In the genomic region with DNA sequence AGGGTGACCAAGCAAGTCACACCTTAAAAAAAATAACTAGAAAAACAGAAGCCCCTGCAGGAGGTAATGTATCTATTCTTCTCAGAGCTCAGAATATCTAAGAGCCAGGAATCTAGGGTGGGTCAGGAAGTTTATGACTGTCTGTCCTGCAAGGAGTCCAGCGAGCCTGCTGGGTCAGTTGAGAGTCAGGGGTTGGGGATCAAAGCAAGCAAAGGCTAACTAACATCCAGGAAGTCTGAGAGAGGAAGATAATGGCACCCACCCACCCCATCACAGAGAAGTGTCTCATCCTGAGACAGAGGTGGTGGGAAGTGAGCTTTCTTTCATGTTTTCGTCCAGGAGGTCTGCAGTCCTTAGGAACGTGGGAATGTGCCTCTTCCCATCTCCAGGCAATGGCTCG, we compare ENCODE assay signal across 23 mouse cellular contexts.
"Had no signal": no experiment of that assay in that cellular context is flagged by ENCODE, and none has a peak within 500 bp of the region (broad histone marks: within the 10 kb centered on the region; RNA-seq: fewer than 3 reads in every experiment).

No protein-coding gene starts in this region.

- H3K4me1 ChIP-seq: heart, embryonic 12.5 days; kidney, embryonic 15.5 days had no signal

- H3K9me3 ChIP-seq: heart, embryonic 12.5 days; kidney, embryonic 15.5 days; limb, embryonic 13.5 days; limb, embryonic 15.5 days; liver, embryonic 12.5 days had no signal

- H3K27ac ChIP-seq: heart, adult 2 months; hindbrain, embryonic 14.5 days; hindbrain, postnatal 0 days; kidney, embryonic 15.5 days; kidney, postnatal 0 days; limb, embryonic 13.5 days; limb, embryonic 15.5 days; liver, embryonic 12.5 days; liver, embryonic 14.5 days had no signal

- H3K9ac ChIP-seq: forebrain, postnatal 0 days; heart, embryonic 12.5 days; hindbrain, embryonic 14.5 days; kidney, embryonic 15.5 days; limb, embryonic 13.5 days; limb, embryonic 15.5 days; liver, embryonic 12.5 days; liver, embryonic 14.5 days had no signal

- ATAC-seq: forebrain, postnatal 0 days; hindbrain, postnatal 0 days; intestine, embryonic 16.5 days; liver, embryonic 12.5 days had no signal

- H3K4me2 ChIP-seq: heart, embryonic 12.5 days; hindbrain, embryonic 14.5 days; kidney, embryonic 15.5 days; limb, embryonic 13.5 days; limb, embryonic 15.5 days; liver, embryonic 12.5 days had no signal

- H3K27me3 ChIP-seq: heart, embryonic 12.5 days; kidney, embryonic 15.5 days; limb, embryonic 13.5 days; limb, embryonic 15.5 days; liver, embryonic 12.5 days had no signal

- H3K36me3 ChIP-seq: heart, embryonic 12.5 days; kidney, embryonic 15.5 days; limb, embryonic 13.5 days; limb, embryonic 15.5 days; liver, embryonic 12.5 days had no signal

- DNase-seq: forebrain, postnatal 0 days; gastrocnemius, postnatal 14 days; gastrocnemius, postnatal 36 days; heart, adult 2 months; heart, postnatal 10 days; kidney, adult 11 months; kidney, adult 2 months; kidney, adult 9 months; kidney, postnatal 14 days; kidney, postnatal 36 days; layer of hippocampus, adult 9-11 months; layer of hippocampus, postnatal 36 days; left cerebral cortex, postnatal 4 days had no signal

- H3K4me3 ChIP-seq: heart, adult 2 months; heart, embryonic 12.5 days; kidney, embryonic 15.5 days; limb, embryonic 13.5 days; limb, embryonic 15.5 days; liver, embryonic 12.5 days had no signal
